Mouse (Mus musculus) lung, postnatal 0 days (tissue): Measurements from ENCODE around the gene Grk5.

Experiments used
- CTCF ChIP-seq: IDR thresholded peaks from 2 replicates; pipeline ENCODE4 v1.5.1; 2016; ENCODE audit warnings: antibody characterized with exemption, mild to moderate bottlenecking
- EP300 ChIP-seq: IDR thresholded peaks from 2 replicates; pipeline ENCODE4 v1.6.1; 2016; ENCODE audit warnings: antibody characterized with exemption, mild to moderate bottlenecking, control low read depth

DNA sequence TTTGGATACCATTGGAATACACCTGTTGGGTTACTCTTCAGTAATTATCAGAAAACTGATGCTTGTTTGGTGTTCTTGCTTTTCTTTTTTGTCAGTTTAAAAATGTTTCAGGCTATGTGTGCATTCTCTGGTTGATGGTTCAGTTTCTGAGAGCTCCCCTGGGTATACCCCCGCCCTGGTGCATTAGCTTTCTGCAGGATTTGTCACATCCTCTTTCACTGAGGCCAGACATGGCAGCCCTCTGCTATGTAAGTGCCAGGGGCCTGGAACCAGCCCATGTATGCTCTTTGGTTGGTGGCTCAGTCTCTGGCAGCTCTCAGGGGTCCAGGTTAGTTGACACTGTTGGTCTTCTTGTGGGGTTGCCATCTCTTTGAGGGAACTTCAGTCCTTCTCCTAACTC is 14.4 kb downstream of the Grk5 start:
- no peak for TF ChIP-seq CTCF
- no peak for TF ChIP-seq EP300
